Mouse (Mus musculus): ENCODE data around the gene Zfp955a.
"Not testable (repeated sequence)": the region's sequence is repeated elsewhere in the genome, so short reads cannot be mapped to it uniquely, and the experiment has no call there.

The Zfp955a gene

GRCm38 (mm10) chr17:33254530-33255318 lies at the start of gene Zfp955a:
Gene Zfp955a (minus strand): TSS chr17:33255145.
- not testable (repeated sequence) for DNase-seq (ENCODE audit: low spot score)

- not testable (repeated sequence) for DNase-seq (ENCODE audit: low spot score)
Observed at GRCm38 (mm10) chr17:33289876-33290149, 34.9 kb upstream of the Zfp955a start.

GRCm38 (mm10) chr17:33289039-33289875 lies 34.3 kb upstream of the Zfp955a start, which contains the start of gene Zfp955b:
Gene Zfp955b (plus strand): TSS chr17:33289544.
- not testable (repeated sequence) for DNase-seq (ENCODE audit: low spot score)

- DNase-seq (ENCODE audit: low spot score): no peak
Observed at GRCm38 (mm10) chr17:33268907-33269306, 14.0 kb upstream of the Zfp955a start.

- no peak for DNase-seq (ENCODE audit: low spot score)
Observed at GRCm38 (mm10) chr17:33264376-33264775, 9.4 kb upstream of the Zfp955a start, which contains the start of gene Olfr63. Gene Olfr63 (plus strand): TSS chr17:33264676.

GRCm38 (mm10) chr17:33255319-33255657 lies 343 bp upstream of the Zfp955a start:
- DNase-seq (ENCODE audit: low spot score): not testable (repeated sequence)

- DNase-seq (ENCODE audit: low spot score): not testable (repeated sequence)
Observed at GRCm38 (mm10) chr17:33236646-33237045, 18.3 kb downstream of the Zfp955a start.

- no peak for DNase-seq (ENCODE audit: low spot score)
Observed at GRCm38 (mm10) chr17:33221590-33221989, 33.4 kb downstream of the Zfp955a start, which contains the start of gene Olfr1564. Gene Olfr1564 (minus strand): TSS chr17:33221690.

GRCm38 (mm10) chr17:33191002-33191401 lies 63.9 kb downstream of the Zfp955a start, which contains the start of gene Olfr239:
Gene Olfr239 (plus strand): TSS chr17:33191302.
- DNase-seq (ENCODE audit: low spot score): not testable (repeated sequence)

All from ovary, postnatal 36 days (tissue).